Mouse (Mus musculus): ENCODE results near the gene Smim24.
A peak's percentile ranks its signal among the peaks of the same experiment; 100 is the strongest.

The Smim24 gene

DNA sequence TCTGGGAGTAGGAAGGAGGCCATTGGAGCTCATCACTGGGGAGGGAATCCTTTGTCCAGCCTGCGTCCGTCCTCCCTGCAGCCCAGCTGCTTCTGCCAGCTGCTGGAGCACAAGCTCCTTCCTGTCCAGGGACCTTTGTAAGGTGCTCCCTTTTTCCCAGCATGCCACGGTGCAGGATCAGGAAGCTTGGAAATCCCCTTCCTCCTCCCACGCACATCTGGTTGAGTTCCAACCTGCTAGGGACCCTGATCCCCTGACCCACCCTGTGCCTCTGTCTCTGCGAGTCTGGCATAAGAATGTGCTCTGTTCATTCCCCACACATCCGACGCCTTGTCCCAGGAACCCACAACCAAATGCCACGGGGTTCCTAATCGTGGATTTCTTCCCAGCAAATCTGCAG, 18.1 kb downstream of the Smim24 start:
- DNase-seq: no peak

- DNase-seq: peak; percentile 91
Measured at GRCm38 (mm10) chr10:81411471-81412400, 18.9 kb downstream of the Smim24 start.

DNA sequence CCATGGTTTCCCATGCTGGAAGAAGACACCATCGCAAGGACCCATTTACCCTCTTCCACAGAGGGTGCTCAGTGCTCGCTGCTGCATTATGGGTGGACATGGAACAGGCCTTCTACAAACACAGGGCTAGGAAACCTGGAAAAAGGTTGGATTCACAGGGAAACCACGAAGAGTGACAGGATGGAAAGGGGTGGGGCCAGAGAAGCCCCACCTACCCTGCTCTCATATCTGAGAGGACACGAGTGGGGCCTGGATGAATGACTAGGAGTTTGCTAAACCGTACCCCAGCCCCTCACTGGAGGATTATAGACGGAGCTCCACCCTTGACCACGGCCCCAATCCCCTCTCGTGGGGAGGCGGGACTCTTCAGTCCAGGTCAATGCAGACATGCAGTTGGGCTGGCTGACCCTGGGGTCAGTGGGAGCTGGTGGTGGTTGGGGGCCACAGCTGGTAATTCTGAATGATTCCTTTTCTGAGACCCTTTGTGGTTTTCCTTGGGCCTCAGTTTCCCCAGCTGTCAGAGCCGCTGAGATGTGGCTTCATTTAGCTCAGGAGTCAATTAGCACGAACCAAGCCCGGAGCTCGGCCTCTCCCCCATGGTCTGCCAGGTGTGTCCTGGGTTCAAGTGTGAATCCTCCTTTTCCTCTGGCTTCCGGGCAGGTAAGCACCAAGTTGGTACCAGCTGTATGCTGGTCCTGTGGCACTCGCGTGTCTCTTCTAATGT, 19.9 kb downstream of the Smim24 start:
- DNase-seq: peak; percentile 54

DNA sequence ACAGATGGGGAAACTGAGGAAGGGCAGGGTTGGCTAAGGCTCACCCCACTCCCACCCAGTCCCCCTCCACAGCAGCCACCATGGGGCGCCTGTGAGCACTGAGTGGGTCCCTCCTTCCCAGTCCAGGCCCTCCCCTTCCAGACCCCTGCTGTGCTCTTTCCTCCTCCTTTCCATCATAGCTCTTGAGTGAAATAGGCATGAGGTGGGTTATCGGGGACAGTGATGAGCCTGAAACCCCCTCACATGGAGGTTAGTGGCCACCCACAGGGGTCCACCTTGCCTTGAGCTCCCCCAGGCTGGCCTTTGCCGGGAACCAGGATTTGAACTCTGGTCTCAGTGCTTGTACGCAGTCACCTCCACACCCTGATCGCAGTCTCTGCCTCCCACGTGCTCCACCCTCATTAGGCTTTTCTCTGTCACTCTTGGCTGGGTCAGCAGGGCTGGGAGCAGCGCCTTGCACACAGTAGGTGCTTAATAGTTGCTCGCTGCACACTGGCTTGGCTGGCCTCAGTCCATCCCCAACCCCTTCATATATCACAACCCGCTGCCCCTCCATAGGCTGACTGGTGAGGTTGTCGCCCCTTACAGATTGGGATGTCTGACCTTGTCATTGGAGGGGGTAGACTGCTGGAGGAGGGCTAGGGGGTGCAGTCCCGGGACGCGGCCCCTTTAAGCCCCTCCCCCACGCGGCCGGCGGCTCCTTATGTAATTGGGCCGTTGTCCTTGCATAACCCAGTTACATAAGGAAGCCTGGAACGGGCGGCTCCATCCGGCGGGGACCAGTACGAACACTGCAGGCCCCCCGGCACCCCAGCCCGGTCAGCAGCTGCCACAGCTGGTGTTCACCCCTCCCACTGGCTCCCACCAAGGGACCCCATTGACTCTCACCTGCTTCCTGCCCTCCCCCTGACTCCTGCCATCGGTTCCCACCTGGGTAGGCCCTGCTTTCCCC, 20.7 kb downstream of the Smim24 start:
- DNase-seq: peak; percentile 85

GRCm38 (mm10) chr10:81414682-81415081, 21.8 kb downstream of the Smim24 start:
- DNase-seq: no peak

DNA sequence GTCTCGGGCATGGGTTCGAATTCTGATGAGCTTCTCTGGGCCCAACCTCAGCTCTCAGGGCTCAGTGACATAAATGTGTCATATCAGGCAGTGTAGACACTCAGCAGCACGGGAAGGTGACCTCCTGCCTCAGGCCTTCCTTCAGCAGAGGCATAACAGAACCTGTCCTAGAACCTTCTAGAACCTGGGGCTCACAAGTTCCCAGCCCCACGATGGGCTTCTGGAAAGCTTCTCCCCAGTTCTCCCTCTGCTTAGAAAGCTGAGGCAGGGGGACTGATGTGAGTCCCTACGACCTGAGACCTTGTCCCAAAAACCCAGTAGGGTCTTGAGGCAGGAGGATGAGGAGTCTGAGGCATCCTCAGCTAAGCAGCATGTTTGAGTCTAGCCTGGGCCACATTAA, 22.3 kb downstream of the Smim24 start:
- DNase-seq: no peak

DNA sequence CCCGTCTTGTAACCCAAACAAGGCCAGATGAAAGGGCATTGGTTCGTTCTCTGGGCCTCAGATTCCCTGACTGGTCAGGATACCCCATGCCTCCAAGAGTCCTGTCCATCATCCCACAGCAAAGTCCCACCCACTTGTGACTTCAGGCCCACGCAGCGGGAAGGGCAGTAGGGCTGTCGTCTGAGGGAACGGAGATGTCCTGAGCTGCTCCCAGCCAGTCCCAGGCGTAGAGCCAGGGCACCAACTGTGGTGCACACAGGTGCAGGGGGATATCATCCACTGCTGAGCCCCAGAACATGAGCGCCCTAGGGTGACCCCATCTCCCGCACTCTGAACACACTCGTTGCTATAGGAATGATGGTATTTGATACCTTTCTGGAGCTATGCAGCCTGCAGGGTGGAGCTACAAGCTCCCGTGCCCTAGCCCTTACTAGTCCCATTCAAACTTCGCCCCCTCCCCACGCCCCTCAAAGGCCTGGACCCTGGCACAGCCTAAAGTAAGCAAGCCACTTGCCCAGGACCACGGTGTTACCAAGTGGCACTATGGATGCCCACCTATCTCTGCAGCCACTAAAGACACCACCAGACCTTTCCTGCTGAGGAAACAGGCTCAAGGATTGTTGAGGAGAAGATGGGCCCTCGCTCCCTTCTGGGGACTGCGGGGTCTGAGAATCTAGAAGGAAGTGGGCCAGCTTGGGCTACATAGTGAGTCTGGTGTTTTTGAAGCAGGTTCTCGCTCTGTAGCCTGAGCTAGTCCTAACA, 22.9 kb downstream of the Smim24 start:
- no peak for DNase-seq

DNA sequence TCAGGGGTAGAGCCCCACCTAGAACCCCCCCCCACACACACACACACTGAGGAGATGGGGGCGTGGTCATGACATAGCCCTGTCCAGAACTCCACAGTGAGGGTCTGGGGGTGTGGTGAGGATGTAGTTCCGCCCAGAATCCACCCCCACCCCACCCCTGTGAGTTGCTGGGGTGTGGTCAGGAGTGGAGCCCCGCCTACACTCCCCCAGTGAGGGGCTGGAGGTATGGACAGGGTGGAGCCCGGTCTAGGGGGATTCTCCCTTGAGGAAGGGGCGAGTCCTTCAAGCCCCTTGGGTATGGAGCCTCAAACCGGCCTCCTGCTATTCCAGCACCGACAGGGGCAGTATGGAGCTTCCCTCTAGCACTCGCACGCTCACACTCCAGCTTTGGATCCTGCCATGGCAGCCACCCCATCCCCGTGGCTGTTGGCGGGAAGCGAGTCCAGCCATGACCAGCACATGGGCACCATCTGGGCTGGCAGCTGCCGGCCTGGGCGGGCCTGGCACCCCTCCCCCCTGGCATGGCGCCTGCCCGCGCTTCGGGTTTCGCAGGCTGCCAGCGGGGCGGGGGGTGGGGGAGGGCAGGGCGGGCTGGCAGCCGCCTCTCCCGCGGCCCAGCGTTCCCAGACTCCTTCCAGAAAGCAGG, 23.9 kb downstream of the Smim24 start:
- DNase-seq: peak; percentile 96

- DNase-seq: no peak
Measured at GRCm38 (mm10) chr10:81417227-81418215, 24.7 kb downstream of the Smim24 start.

DNA sequence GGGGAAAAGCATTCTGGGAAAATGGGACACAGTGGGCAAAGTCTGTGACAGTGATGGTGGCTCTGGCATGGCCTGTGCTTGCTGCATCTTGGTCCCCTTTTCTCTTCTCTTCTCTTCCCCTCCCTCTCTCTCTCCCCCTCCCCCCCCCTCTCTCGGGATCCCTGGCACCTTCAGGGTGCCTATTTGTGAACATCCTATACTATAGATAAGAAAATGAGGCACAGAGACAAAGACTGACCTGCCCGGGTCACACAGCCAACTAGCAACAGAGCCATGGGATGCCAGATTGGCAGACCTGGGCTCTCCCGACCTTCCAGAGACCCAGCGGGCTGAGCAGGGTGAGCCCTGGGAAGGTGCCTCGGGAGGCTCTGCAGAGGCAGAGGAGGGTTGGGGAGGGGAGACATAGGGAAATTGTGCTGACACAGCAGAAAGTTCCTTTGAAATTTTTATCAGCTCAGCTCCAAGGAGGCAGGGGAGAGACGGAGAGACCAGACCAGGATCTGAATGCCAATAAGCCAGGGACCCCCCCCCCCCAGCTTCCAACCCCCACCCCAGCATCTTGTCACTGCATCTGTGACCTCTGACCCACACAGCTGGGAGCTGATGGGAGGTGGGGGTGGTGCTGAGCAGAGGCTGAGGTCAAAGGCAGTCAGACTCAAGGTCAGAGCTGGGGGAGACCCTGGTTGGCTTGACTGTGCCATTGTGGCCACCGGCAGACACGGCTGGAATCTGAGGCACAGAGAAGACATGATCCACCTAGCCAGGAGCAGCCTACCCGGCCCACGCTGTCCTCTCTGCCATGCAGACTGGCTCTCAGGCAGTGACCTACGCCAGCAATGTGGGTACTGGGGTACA, 25.6 kb downstream of the Smim24 start:
- DNase-seq: no peak

- no peak for DNase-seq
Measured at GRCm38 (mm10) chr10:81419111-81419928, 26.5 kb downstream of the Smim24 start.

DNA sequence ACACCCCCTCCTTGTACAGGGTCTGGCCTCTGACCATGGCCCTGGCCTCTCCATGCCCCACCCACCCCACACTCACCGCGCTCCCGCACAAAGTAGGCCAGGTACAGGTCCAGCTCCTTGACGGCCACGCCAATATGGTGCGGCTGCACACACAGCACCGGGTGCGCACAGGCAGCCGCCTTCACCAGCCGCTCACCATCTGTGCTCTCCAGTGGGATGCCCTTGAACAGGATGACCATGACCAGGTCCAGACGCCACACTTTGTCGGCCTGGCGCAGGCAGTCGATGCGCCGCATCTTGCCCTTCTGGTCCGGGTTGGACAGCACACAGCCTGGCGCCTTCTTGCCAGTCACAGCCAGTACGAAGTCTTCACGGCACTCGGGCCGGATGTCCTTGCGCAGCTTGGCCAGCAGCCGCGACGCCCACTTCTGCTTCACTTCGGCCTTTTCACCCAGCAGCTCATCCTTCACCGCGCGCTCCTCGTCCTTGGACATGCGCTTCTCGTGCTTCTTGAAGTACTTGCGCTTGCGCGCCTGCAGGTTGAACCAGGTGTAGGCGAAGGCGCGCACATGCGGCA, 27.4 kb downstream of the Smim24 start:
- DNase-seq: peak; percentile 59

DNA sequence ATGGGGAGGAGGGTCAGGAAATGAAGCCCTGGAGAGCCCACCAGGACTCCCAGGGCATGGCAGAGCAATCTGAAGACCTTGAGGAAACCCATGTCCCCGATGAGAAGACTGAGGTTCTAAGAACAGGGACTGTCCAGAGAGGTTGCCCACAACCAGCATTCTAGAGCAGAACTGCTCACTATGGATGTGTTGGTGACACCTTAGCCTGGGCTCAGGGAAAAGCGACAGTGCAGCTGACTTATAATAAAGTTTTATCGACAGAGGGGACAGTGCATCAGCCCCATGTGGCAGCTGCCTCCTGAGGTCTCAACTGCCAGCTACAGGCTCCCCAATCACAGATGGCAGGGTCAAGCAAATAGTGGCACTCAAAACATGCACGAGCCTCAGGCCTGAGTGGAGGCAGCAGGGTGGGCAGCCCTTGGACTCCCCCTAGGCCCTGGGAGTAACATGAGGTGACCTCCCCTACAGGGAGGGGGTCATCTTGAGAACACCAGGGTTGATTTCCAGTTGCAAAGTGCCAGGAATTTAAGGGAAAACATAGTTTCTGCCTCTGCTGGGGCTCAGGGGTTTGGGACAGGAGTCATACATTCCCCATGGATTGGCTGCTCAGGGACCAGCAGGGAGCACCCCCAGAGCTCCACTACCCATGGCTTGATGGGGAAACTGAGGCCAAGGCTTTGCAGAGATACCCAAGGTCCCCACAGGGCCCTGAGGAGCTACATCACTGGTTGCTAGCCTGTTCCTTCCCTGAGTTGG, 28.4 kb downstream of the Smim24 start:
- DNase-seq: peak; percentile 37

GRCm38 (mm10) chr10:81421797-81422100, 28.9 kb downstream of the Smim24 start:
- no peak for DNase-seq

GRCm38 (mm10) chr10:81422191-81422590, 29.3 kb downstream of the Smim24 start:
- peak; percentile 23 for DNase-seq

DNA sequence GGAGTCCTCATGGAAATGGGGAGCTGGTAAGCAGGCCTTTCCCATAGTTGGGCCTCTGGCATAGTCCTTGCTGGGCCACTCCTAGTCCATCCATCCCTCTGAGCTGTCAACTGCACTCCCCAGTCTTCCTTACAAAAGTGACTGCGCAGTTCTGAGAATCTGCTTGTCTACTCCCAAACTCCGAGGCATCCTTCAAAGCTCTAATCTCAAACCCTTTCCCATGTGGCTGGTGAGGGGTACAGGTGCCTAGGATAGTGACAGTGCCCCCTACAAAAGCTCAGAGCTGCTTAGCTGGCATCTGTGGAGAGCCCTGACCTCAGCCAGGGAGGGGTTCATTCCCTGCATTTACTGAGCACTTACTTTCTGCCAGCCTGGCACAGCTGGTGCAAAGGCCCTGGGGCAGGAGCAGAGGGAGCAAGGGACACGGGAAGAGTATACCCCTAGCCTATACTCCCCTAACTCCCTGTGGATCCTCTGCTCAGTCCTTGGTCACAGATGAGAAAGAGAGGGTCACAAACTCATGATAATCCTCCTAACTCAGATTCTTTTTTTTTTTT, 29.9 kb downstream of the Smim24 start:
- no peak for DNase-seq

Data from cerebellum, adult 8-10 months (tissue).